Mouse (Mus musculus) liver, embryonic 14.5 days (tissue): ENCODE results near the gene Spr. TPM values are rescaled to one million over a fixed set of nuclear protein-coding genes. Genes with fewer than 3 reads are reported as not detected.

ENCODE experiments used
- ATAC-seq: fragments of 200-750 bp; cut with Nextera tagmentation; 2 replicates; pipeline ENCODE4 v1.8.0; 2017; ENCODE audit warnings: moderate number of reproducible peaks, mild to moderate bottlenecking, moderate library complexity; ENCODE audit not compliant: insufficient read depth
- DNase-seq, 3 experiments: peaks; one replicate each; pipeline ENCODE4 v3.0.0-alpha.2; 2012 to 2013; ENCODE audit warnings: low read depth in 3 of 3, low spot score in 3 of 3
- H3K27ac ChIP-seq: fragments of 300-500 bp; sonication (generic); 2 replicates; pipeline ENCODE4 v1.5.1; 2014; ENCODE audit warnings: moderate library complexity, mild to moderate bottlenecking, control low read depth, inconsistent platforms
- H3K27me3 ChIP-seq: fragments of 300-500 bp; sonication (generic); 2 replicates; pipeline ENCODE4 v1.6.1; 2014; ENCODE audit warnings: mild to moderate bottlenecking, low read length, moderate library complexity; ENCODE audit not compliant: control insufficient read depth, insufficient read depth
- H3K36me3 ChIP-seq: fragments of 300-500 bp; sonication (generic); replicated peaks from 2 replicates; pipeline ENCODE4 v1.6.1; 2014; ENCODE audit warnings: low read depth; ENCODE audit not compliant: control insufficient read depth, insufficient read depth
- H3K4me1 ChIP-seq, 2 experiments: fragments of 200-500 bp in 1 of 2; fragments of 300-500 bp in 1 of 2; sonication (generic) in 1 of 2; replicated peaks; 2 replicates each; pipeline ENCODE4 v1.6.1; 2012 to 2014; ENCODE audit warnings: antibody characterized with exemption in 1 of 2, inconsistent platforms in 1 of 2, low read length in 1 of 2; ENCODE audit not compliant: control insufficient read depth in 2 of 2, insufficient read depth in 2 of 2
- H3K4me2 ChIP-seq: fragments of 300-500 bp; sonication (generic); 2 replicates; pipeline ENCODE4 v1.6.1; 2014; ENCODE audit warnings: low read depth, mild to moderate bottlenecking, control low read depth, moderate library complexity
- H3K4me3 ChIP-seq, 2 experiments: fragments of 200-500 bp in 1 of 2; fragments of 300-500 bp in 1 of 2; sonication (generic) in 1 of 2; 2 replicates each; pipeline ENCODE4 v1.5.1; 2012 to 2014; ENCODE audit warnings: low read depth in 2 of 2, low read length in 2 of 2, mild to moderate bottlenecking in 2 of 2, control low read depth in 1 of 2, inconsistent platforms in 1 of 2, moderate library complexity in 1 of 2; ENCODE audit not compliant: insufficient read depth in 1 of 2
- H3K9ac ChIP-seq: fragments of 300-500 bp; sonication (generic); replicated peaks from 2 replicates; pipeline ENCODE4 v1.6.1; 2014; ENCODE audit warnings: mild to moderate bottlenecking, control low read depth, moderate library complexity
- H3K9me3 ChIP-seq: fragments of 300-500 bp; sonication (generic); 2 replicates; pipeline ENCODE4 v1.6.1; 2016; ENCODE audit warnings: low read length, mixed read lengths; ENCODE audit not compliant: control insufficient read depth
- CTCF ChIP-seq: IDR thresholded peaks from 2 replicates; pipeline ENCODE4 v1.5.1; 2016; ENCODE audit warnings: antibody characterized with exemption, low read depth, control low read depth
- EP300 ChIP-seq: IDR thresholded peaks from 2 replicates; pipeline ENCODE4 v1.6.1; 2016; ENCODE audit warnings: antibody characterized with exemption, low read depth
- WGBS: fragments of 180-500 bp; shearing (Covaris S2); extraction: QIAGEN DNeasy Blood & Tissue Kit; methylation state at CpG from one replicate; pipeline ENCODE4 v1.1.7; 2014; ENCODE audit not compliant: insufficient replicate concordance; 5-methylcytosine and 5-hydroxymethylcytosine counted together
- polyA plus RNA-seq, 2 experiments: library from polyadenylated mRNA; depleted of rRNA in 1 of 2; stranded (reverse) in 1 of 2; unstranded in 1 of 2; fragments of >200 nt; fragmentation: Nextera tagmentation in 1 of 2; extraction: Ambion mirVana in 1 of 2; gene quantifications; 2 replicates each; pipeline versions ENCODE4 v1.2.1 to v1.2.3; 2012 to 2014

Spr gene
- polyA plus RNA-seq (2012; rRNA removed) (7.6 and 7.9 TPM in 2 replicates), polyA plus RNA-seq (2014; fragmentation: Nextera tagmentation; extraction: Ambion mirVana) (32.9 and 35.6 TPM in 2 replicates)

GRCm38 (mm10) chr6:85137217-85138035, at the start of gene Spr:
TSS of gene Spr (minus strand) at chr6:85137766.
- H3K36me3 ChIP-seq, result no peaks in the 10 kb centered on the region
- H3K4me1 ChIP-seq, result no peaks in the 10 kb centered on the region; a peak in 1 of 4 replicates
- no peak for TF ChIP-seq EP300
- peak; percentile 86 for TF ChIP-seq CTCF
- H3K4me3 ChIP-seq, result peak within 1 kb of the TSS; percentile 72 to 73
- H3K27me3 ChIP-seq, result no peaks in the 10 kb centered on the region
- DNase-seq (peak; percentile 63 to 69 (median 63)), ATAC-seq (peak; percentile 88)
- no peaks in the 10 kb centered on the region for H3K9me3 ChIP-seq
- WGBS, result under 1% methylated on average over 49 of the region's 49 CpGs
- H3K4me2 ChIP-seq, result peak within 1 kb of the TSS; percentile 67
- H3K9ac ChIP-seq, result peak within 1 kb of the TSS; percentile 71
- H3K27ac ChIP-seq, result no peak within 1 kb of the TSS; the same call in 1 of the 2 replicates

GRCm38 (mm10) chr6:85186744-85187059, 49.1 kb upstream of the Spr start:
- ATAC-seq (no peak), DNase-seq (no peak)
- Histone ChIP-seq H3K4me3 (no peak overlapping the region), H3K4me1 (no peaks in the 10 kb centered on the region), H3K9me3 (no peaks in the 10 kb centered on the region), H3K9ac (no peak overlapping the region), H3K27ac (no peak overlapping the region), H3K4me2 (no peak overlapping the region), H3K36me3 (no peaks in the 10 kb centered on the region), H3K27me3 (peaks cover 73% of the 10 kb centered on the region)
- 2% methylated on average over 15 of the region's 15 CpGs for WGBS
- TF ChIP-seq EP300, result no peak
- TF ChIP-seq CTCF, result no peak

- WGBS, result 2% methylated on average over 33 of the region's 33 CpGs
- no peaks in the 10 kb centered on the region for H3K4me1 ChIP-seq
- H3K9me3 ChIP-seq, result no peaks in the 10 kb centered on the region
- H3K36me3 ChIP-seq, result no peaks in the 10 kb centered on the region
- peaks cover 68% of the 10 kb centered on the region for H3K27me3 ChIP-seq
- ATAC-seq (no peak), DNase-seq (no peak)
- no peak overlapping the region for H3K9ac ChIP-seq
- no peak overlapping the region for H3K4me3 ChIP-seq
- TF ChIP-seq EP300 (no peak), CTCF (no peak)
- H3K4me2 ChIP-seq, result peak overlapping the region; percentile 22; the same call in 1 of the 2 replicates
- H3K27ac ChIP-seq, result no peak overlapping the region
Observed at GRCm38 (mm10) chr6:85186033-85186743, 48.6 kb upstream of the Spr start.

DNA sequence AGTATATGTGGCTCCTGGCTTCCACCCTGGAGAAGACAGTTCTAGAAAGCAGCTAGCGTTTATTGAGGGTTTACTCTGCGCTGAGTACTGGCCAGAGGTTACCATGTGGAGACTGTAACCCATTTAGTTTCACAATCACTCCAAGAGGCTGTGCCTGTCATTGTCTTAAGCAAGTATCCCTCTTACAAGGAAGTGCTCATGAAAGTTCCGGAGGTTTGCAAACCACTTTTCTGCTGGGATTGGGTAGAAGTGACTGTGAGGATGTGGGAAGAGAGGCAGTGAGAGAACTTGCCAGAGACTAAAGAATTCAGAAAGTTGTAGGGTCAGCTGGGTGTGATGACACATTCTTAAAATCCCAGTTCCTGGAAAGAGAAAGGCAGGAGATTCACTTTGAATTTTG, 46.4 kb upstream of the Spr start:
- ATAC-seq, result no peak

DNA sequence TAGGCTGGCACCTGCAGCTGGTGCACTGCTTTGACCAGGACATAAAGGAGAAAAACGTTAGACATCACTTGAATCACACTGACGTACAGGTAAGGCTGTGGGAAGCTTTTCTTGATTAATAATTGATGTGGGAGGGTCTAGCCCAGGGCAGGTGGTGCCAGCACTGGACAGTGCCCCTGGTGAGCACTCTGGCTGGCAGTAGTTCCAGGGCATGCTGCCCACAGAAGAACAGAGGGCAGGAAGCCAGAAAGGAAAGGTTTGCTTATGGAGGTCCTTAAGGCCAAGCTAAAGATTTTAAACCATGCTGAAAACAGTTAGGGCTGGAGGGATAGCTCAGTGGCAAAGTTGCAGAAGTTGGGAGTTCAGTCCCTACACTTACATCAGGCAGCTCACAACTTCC, 42.5 kb upstream of the Spr start:
- Histone ChIP-seq H3K4me2 (no peak overlapping the region), H3K9ac (no peak overlapping the region), H3K27ac (no peak overlapping the region), H3K36me3 (no peaks in the 10 kb centered on the region), H3K27me3 (peaks cover 9% of the 10 kb centered on the region), H3K4me3 (no peak overlapping the region), H3K9me3 (no peaks in the 10 kb centered on the region), H3K4me1 (no peaks in the 10 kb centered on the region)
- TF ChIP-seq CTCF, result no peak
- no peak for TF ChIP-seq EP300
- WGBS, result 40% methylated on average over 2 of the region's 2 CpGs
- ATAC-seq (no peak), DNase-seq (no peak)

More for the DNA sequence above, 46.4 kb upstream of the Spr start:
- no peaks in the 10 kb centered on the region for H3K9me3 ChIP-seq
- H3K36me3 ChIP-seq, result no peaks in the 10 kb centered on the region
- no peak for DNase-seq
- H3K9ac ChIP-seq, result no peak overlapping the region
- H3K4me3 ChIP-seq, result no peak overlapping the region
- H3K4me1 ChIP-seq, result no peaks in the 10 kb centered on the region
- no peak for TF ChIP-seq CTCF
- WGBS, result 34% methylated on average over 3 of the region's 3 CpGs
- H3K27me3 ChIP-seq, result peaks cover 45% of the 10 kb centered on the region
- H3K4me2 ChIP-seq, result no peak overlapping the region
- no peak overlapping the region for H3K27ac ChIP-seq
